Mouse (Mus musculus) embryonic fibroblast, embryonic 13.5 days (primary cell): ENCODE data around the gene Mef2b.

Experiments used
- CTCF ChIP-seq: IDR thresholded peaks from 2 replicates; pipeline ENCODE4 v1.5.1; 2011; ENCODE audit warnings: mild to moderate bottlenecking, control low read depth, low read length, moderate library complexity, borderline replicate concordance; ENCODE audit not compliant: insufficient read depth
- POLR2A ChIP-seq: IDR thresholded peaks from 2 replicates; pipeline ENCODE4 v1.6.1; 2011; ENCODE audit warnings: low read depth, mild to moderate bottlenecking, control low read depth, low read length, moderate library complexity

DNA sequence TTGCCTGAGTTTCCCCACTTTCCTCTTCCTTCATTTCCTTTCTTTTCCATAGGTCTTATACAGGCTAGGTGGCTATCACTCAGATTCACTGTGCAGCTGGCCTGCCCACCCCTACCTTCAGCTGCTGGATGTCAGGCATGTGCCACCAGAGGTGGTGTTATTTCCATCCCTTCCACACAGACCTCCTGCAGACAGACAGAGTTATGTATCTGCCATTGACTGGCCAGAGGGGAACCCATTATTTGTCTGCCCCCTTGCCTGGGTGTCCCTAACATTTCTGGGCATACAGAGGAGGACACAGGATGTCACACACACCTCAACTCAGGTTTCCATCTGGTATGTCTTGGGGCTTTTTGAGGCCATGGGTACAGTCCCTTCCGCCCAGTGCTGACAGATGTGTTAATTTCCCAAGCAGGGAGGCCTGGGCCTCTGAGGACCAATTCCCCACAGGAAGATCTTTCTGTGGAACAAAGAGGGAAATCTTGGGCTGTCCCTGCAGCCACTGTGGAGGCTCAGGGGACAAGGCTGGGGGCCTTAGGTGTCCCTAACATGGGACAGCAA lies 17.8 kb downstream of the Mef2b start:
- TF ChIP-seq CTCF = no peak
- no peak for TF ChIP-seq POLR2A
